Mouse (Mus musculus) forebrain, embryonic 11.5 days (tissue): ENCODE measurements around the gene Vkorc1l1. TPM values are rescaled to one million over a fixed set of nuclear protein-coding genes. Genes with fewer than 3 reads are reported as not detected.
"Not testable (repeated sequence)": the region's sequence is repeated elsewhere in the genome, so short reads cannot be mapped to it uniquely, and the experiment has no call there.

Experiments used
- ATAC-seq: fragments of 200-750 bp; cut with Nextera tagmentation; replicated peaks from 2 replicates; pipeline ENCODE4 v1.8.0; 2017; ENCODE audit warnings: moderate TSS enrichment; ENCODE audit not compliant: low FRiP score
- DNase-seq: peaks from one replicate; pipeline ENCODE4 v3.0.0-alpha.2; 2017; ENCODE audit warnings: low spot score
- H3K27ac ChIP-seq: fragments of 300-500 bp; sonication (generic); 2 replicates; pipeline ENCODE4 v1.5.1; 2014; ENCODE audit warnings: low read depth, low read length
- H3K27me3 ChIP-seq: fragments of 300-500 bp; sonication (generic); 2 replicates; pipeline ENCODE4 v1.6.1; 2014; ENCODE audit warnings: mild to moderate bottlenecking, low read length, mixed read lengths; ENCODE audit not compliant: control insufficient read depth, insufficient read depth
- H3K36me3 ChIP-seq: fragments of 300-500 bp; sonication (generic); 2 replicates; pipeline ENCODE4 v1.6.1; 2014; ENCODE audit warnings: mild to moderate bottlenecking, low read length, moderate library complexity, mixed read lengths; ENCODE audit not compliant: control insufficient read depth, insufficient read depth
- H3K4me1 ChIP-seq: fragments of 300-500 bp; sonication (generic); replicated peaks from 2 replicates; pipeline ENCODE4 v1.6.1; 2014; ENCODE audit warnings: low read length, mixed read lengths; ENCODE audit not compliant: control insufficient read depth, insufficient read depth
- H3K4me2 ChIP-seq: fragments of 300-500 bp; sonication (generic); 2 replicates; pipeline ENCODE4 v1.6.1; 2014; ENCODE audit warnings: low read depth, mild to moderate bottlenecking, low read length, moderate library complexity, mixed read lengths; ENCODE audit not compliant: severe bottlenecking
- H3K4me3 ChIP-seq: fragments of 300-500 bp; sonication (generic); 2 replicates; pipeline ENCODE4 v1.5.1; 2014; ENCODE audit warnings: low read depth, low read length
- H3K9ac ChIP-seq: fragments of 300-500 bp; sonication (generic); 2 replicates; pipeline ENCODE4 v1.6.1; 2014; ENCODE audit warnings: low read length
- H3K9me3 ChIP-seq: fragments of 300-500 bp; sonication (generic); 2 replicates; pipeline ENCODE4 v1.6.1; 2016; ENCODE audit warnings: low read length, mixed read lengths; ENCODE audit not compliant: control insufficient read depth
- WGBS: fragments of 180-500 bp; shearing (Covaris S2); extraction: QIAGEN DNeasy Blood & Tissue Kit; methylation state at CpG from one replicate; pipeline ENCODE4 v1.1.7; 2014; 5-methylcytosine and 5-hydroxymethylcytosine counted together
- polyA plus RNA-seq: library from polyadenylated mRNA; unstranded; fragments of >200 nt; fragmentation: Nextera tagmentation; extraction: Ambion mirVana; gene quantifications from 2 replicates; pipeline ENCODE4 v1.2.1, GENCODE M21; 2014

Gene Vkorc1l1
- polyA plus RNA-seq, 1 experiment from 2014 or later: 35.7 TPM

- Histone ChIP-seq H3K36me3 (no peaks in the 10 kb centered on the region), H3K9me3 (no peaks in the 10 kb centered on the region), H3K27ac (no peak overlapping the region), H3K27me3 (no peaks in the 10 kb centered on the region; the same call in 1 of the 2 replicates), H3K4me3 (no peak overlapping the region), H3K9ac (no peak overlapping the region), H3K4me2 (no peak overlapping the region), H3K4me1 (0 out of 2 replicates have a peak, but pooled peaks cover 3% of the 10 kb centered on the region)
- 10% methylated on average over 4 of the region's 4 CpGs for WGBS
- DNase-seq (no peak), ATAC-seq (no peak)
Measured at GRCm38 (mm10) chr5:129936941-129937340, 4.8 kb upstream of the Vkorc1l1 start.

DNA sequence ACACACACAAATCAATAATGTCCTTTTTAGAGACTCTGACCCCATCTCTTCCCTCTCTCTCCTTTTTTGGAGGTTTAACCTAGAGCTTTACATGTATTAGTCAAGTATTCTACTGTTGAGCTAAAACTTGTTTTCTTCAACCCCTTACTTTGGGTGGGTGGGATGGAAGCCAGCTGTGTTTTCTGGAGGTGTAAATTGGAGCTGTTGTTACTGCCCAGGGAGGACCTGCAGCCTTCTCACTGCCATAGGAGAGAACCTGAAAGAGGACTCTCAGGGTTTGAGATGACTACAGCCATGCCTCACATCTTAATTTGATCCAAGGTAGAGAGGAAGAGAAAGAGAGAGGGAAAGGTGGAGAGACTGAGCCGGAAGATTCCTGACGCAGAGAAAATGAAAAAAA, 1.5 kb upstream of the Vkorc1l1 start:
- no peaks in the 10 kb centered on the region for H3K9me3 ChIP-seq
- no peak for DNase-seq
- H3K27me3 ChIP-seq: no peaks in the 10 kb centered on the region; the same call in 1 of the 2 replicates
- no peak overlapping the region for H3K4me3 ChIP-seq
- H3K36me3 ChIP-seq: no peaks in the 10 kb centered on the region
- no peak overlapping the region for H3K27ac ChIP-seq
- H3K4me1 ChIP-seq: peaks cover 7% of the 10 kb centered on the region; the same call in 1 of the 2 replicates
- no peak for ATAC-seq
- no peak overlapping the region for H3K4me2 ChIP-seq
- 76% methylated on average over 2 of the region's 2 CpGs for WGBS
- no peak overlapping the region for H3K9ac ChIP-seq

- Histone ChIP-seq H3K4me1 (peaks cover 7% of the 10 kb centered on the region; the same call in 1 of the 2 replicates), H3K4me2 (peak overlapping the region; percentile 46), H3K27ac (0 out of 2 replicates have a peak overlapping the region, but pooled peaks have one; percentile 37), H3K9ac (peak overlapping the region; percentile 35; the same call in 1 of the 2 replicates), H3K4me3 (peak overlapping the region; percentile 82), H3K36me3 (no peaks in the 10 kb centered on the region), H3K9me3 (no peaks in the 10 kb centered on the region), H3K27me3 (no peaks in the 10 kb centered on the region; the same call in 1 of the 2 replicates)
- ATAC-seq: no peak
- 12% methylated on average over 9 of the region's 9 CpGs for WGBS
- DNase-seq: no peak
Measured at GRCm38 (mm10) chr5:129940736-129941494, 855 bp upstream of the Vkorc1l1 start.

- Histone ChIP-seq H3K9ac (peak overlapping the region; percentile 84), H3K4me2 (peak overlapping the region; percentile 78), H3K4me3 (peak overlapping the region; percentile 82)
- DNase-seq (peak; percentile 79), ATAC-seq (peak; percentile 58)
- under 1% methylated on average over 45 of the region's 82 CpGs for WGBS
- not testable (repeated sequence) for H3K9me3 ChIP-seq, H3K36me3 ChIP-seq, H3K4me1 ChIP-seq, H3K27ac ChIP-seq, H3K27me3 ChIP-seq
Measured at GRCm38 (mm10) chr5:129942073-129942939, 536 bp downstream of the Vkorc1l1 start.

GRCm38 (mm10) chr5:129943402-129943801, 1.6 kb downstream of the Vkorc1l1 start:
- H3K4me3 ChIP-seq: no peak overlapping the region
- H3K27ac ChIP-seq: no peak overlapping the region
- no peaks in the 10 kb centered on the region for H3K9me3 ChIP-seq
- no peak for ATAC-seq
- H3K9ac ChIP-seq: no peak overlapping the region
- H3K27me3 ChIP-seq: no peaks in the 10 kb centered on the region
- H3K36me3 ChIP-seq: no peaks in the 10 kb centered on the region
- peaks cover 4% of the 10 kb centered on the region; the same call in 1 of the 2 replicates for H3K4me1 ChIP-seq
- DNase-seq: no peak
- H3K4me2 ChIP-seq: no peak overlapping the region
- 85% methylated on average over 1 of the region's 1 CpGs for WGBS

- 93% methylated on average over 2 of the region's 2 CpGs for WGBS
Measured at GRCm38 (mm10) chr5:129947528-129948033, 5.8 kb downstream of the Vkorc1l1 start.

DNA sequence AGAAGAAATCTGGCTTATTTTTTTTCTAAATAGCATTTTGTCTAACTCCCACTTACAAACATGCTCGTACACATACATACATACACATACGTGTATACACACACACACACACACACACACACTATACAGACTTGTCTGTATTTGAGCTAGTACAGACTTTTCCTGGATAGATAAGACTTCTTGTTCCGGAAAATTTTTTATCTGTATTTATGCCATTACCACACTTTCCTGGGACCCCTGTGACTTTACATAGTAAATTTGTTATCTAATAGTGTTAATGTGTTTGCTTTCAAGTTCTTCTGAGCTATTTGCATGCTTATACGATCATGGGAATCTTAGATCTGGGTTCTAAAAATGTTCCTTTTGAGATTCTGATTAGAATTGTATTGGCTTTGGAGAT, 10.4 kb downstream of the Vkorc1l1 start:
- H3K36me3 ChIP-seq: no peaks in the 10 kb centered on the region
- no peak overlapping the region for H3K9ac ChIP-seq
- no peaks in the 10 kb centered on the region for H3K9me3 ChIP-seq
- no peak overlapping the region for H3K27ac ChIP-seq
- no peak overlapping the region for H3K4me2 ChIP-seq
- H3K4me3 ChIP-seq: no peak overlapping the region
- whole genome bisulfite sequencing: 91% methylated on average over 4 of the region's 4 CpGs
- no peak for DNase-seq
- no peaks in the 10 kb centered on the region for H3K27me3 ChIP-seq
- no peak for ATAC-seq
- H3K4me1 ChIP-seq: no peaks in the 10 kb centered on the region

More at GRCm38 (mm10) chr5:129947528-129948033, 5.8 kb downstream of the Vkorc1l1 start:
- H3K9me3 ChIP-seq: no peaks in the 10 kb centered on the region
- ATAC-seq: no peak
- H3K4me2 ChIP-seq: no peak overlapping the region
- no peak overlapping the region for H3K9ac ChIP-seq
- no peak overlapping the region for H3K27ac ChIP-seq
- H3K36me3 ChIP-seq: no peaks in the 10 kb centered on the region
- H3K4me3 ChIP-seq: no peak overlapping the region
- no peak for DNase-seq
- H3K4me1 ChIP-seq: peaks cover 4% of the 10 kb centered on the region; the same call in 1 of the 2 replicates
- H3K27me3 ChIP-seq: no peaks in the 10 kb centered on the region

- Histone ChIP-seq H3K9me3 (no peaks in the 10 kb centered on the region), H3K9ac (no peak overlapping the region), H3K27me3 (no peaks in the 10 kb centered on the region), H3K4me3 (no peak overlapping the region), H3K27ac (no peak overlapping the region), H3K4me2 (no peak overlapping the region), H3K36me3 (no peaks in the 10 kb centered on the region), H3K4me1 (no peaks in the 10 kb centered on the region)
- no peak for ATAC-seq
- DNase-seq: no peak
- 88% methylated on average over 5 of the region's 5 CpGs for WGBS
Measured at GRCm38 (mm10) chr5:129954473-129955254, 12.9 kb downstream of the Vkorc1l1 start.
